Mouse (Mus musculus) heart, embryonic 11.5 days (tissue): ENCODE data around the gene Bdh1. TPM values are rescaled to one million over a fixed set of nuclear protein-coding genes. Genes with fewer than 3 reads are reported as not detected.

Experiments
- ATAC-seq: fragments of 200-750 bp; cut with Nextera tagmentation; replicated peaks from 2 replicates; pipeline ENCODE4 v1.8.0; 2017; ENCODE audit warnings: moderate library complexity; ENCODE audit not compliant: insufficient number of reproducible peaks, low FRiP score, low TSS enrichment
- H3K27ac ChIP-seq: fragments of 300-500 bp; sonication (generic); 2 replicates; pipeline ENCODE4 v1.5.1; 2014; ENCODE audit warnings: mild to moderate bottlenecking, low read depth, low read length
- H3K27me3 ChIP-seq: fragments of 300-500 bp; sonication (generic); 2 replicates; pipeline ENCODE4 v1.6.1; 2014; ENCODE audit warnings: mild to moderate bottlenecking, low read length, mixed read lengths; ENCODE audit not compliant: control insufficient read depth, insufficient read depth
- H3K36me3 ChIP-seq: fragments of 300-500 bp; sonication (generic); 2 replicates; pipeline ENCODE4 v1.6.1; 2014; ENCODE audit warnings: mild to moderate bottlenecking, low read length, moderate library complexity, mixed read lengths; ENCODE audit not compliant: control insufficient read depth, insufficient read depth
- H3K4me1 ChIP-seq: fragments of 300-500 bp; sonication (generic); 2 replicates; pipeline ENCODE4 v1.6.1; 2014; ENCODE audit warnings: low read length; ENCODE audit not compliant: control insufficient read depth, insufficient read depth
- H3K4me2 ChIP-seq: fragments of 300-500 bp; sonication (generic); 2 replicates; pipeline ENCODE4 v1.6.1; 2014; ENCODE audit warnings: mild to moderate bottlenecking, moderate library complexity
- H3K4me3 ChIP-seq: fragments of 300-500 bp; sonication (generic); 2 replicates; pipeline ENCODE4 v1.5.1; 2014; ENCODE audit warnings: low read depth, low read length
- H3K9ac ChIP-seq: fragments of 300-500 bp; sonication (generic); 2 replicates; pipeline ENCODE4 v1.6.1; 2014; ENCODE audit warnings: mild to moderate bottlenecking, low read depth, low read length, moderate library complexity
- H3K9me3 ChIP-seq: fragments of 300-500 bp; sonication (generic); replicated peaks from 2 replicates; pipeline ENCODE4 v1.6.1; 2016; ENCODE audit warnings: low read length; ENCODE audit not compliant: control insufficient read depth
- WGBS: fragments of 180-500 bp; shearing (Covaris S2); extraction: QIAGEN DNeasy Blood & Tissue Kit; methylation state at CpG from one replicate; pipeline ENCODE4 v1.1.7; 2014; ENCODE audit not compliant: insufficient replicate concordance; 5-methylcytosine and 5-hydroxymethylcytosine counted together
- polyA plus RNA-seq: library from polyadenylated mRNA; unstranded; fragments of >200 nt; fragmentation: Nextera tagmentation; extraction: Ambion mirVana; gene quantifications from 2 replicates; pipeline ENCODE4 v1.2.1, GENCODE M21; 2014

Bdh1 gene
- polyA plus RNA-seq, 1 experiment from 2014 or later, result 19.3 TPM

DNA sequence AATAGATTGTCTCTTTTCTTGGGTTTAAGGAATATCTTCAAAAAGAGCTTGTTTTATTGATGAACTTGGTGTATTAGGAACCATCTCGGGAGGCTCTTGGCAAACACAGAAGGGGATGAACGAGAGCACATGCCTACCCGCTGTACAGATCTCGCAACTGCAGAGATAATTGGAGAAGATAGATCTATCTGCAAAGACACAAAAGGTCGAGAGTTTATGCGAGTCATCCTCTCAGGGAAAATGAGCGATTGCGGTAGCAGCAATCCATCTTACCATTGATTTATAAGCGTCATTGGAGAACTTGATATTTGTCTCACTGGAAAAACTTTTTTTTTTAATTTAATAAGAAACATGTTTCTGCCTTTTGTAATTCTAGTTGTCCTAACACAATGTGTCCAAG lies 73.7 kb downstream of the Bdh1 start:
- H3K36me3 ChIP-seq, result no peaks in the 10 kb centered on the region
- no peak overlapping the region for H3K4me3 ChIP-seq
- H3K27ac ChIP-seq, result no peak overlapping the region
- H3K4me2 ChIP-seq, result no peak overlapping the region
- no peak overlapping the region for H3K9ac ChIP-seq
- no peak for ATAC-seq
- H3K4me1 ChIP-seq, result peaks cover 18% of the 10 kb centered on the region
- 64% methylated on average over 9 of the region's 9 CpGs for WGBS
- H3K27me3 ChIP-seq, result no peaks in the 10 kb centered on the region
- no peaks in the 10 kb centered on the region for H3K9me3 ChIP-seq

DNA sequence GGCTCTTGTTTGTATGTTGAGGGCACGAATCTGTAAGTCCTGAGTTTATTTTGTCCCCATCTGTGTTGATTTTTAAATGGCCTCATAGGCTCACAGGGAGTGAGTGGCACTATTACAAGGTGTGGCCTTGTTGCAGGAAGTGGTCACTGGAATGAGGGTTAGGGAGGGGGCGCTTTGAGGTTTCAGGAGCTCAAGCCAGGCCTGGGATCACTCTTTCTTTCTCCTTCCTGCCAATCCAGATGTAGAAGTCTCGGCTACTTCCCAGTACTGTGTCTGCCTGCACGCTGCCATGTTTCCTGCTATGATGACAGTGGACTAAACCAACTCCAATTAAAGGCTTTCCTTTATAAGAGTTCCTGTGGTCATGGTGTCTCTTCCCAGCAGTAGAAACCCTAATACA lies 76.3 kb downstream of the Bdh1 start:
- whole genome bisulfite sequencing, result 71% methylated on average over 4 of the region's 4 CpGs
- Histone ChIP-seq H3K36me3 (no peaks in the 10 kb centered on the region), H3K4me2 (no peak overlapping the region; the same call in 1 of the 2 replicates), H3K9ac (no peak overlapping the region), H3K4me3 (no peak overlapping the region), H3K4me1 (peaks cover 12% of the 10 kb centered on the region), H3K27me3 (no peaks in the 10 kb centered on the region), H3K27ac (no peak overlapping the region), H3K9me3 (no peaks in the 10 kb centered on the region)
- no peak for ATAC-seq

DNA sequence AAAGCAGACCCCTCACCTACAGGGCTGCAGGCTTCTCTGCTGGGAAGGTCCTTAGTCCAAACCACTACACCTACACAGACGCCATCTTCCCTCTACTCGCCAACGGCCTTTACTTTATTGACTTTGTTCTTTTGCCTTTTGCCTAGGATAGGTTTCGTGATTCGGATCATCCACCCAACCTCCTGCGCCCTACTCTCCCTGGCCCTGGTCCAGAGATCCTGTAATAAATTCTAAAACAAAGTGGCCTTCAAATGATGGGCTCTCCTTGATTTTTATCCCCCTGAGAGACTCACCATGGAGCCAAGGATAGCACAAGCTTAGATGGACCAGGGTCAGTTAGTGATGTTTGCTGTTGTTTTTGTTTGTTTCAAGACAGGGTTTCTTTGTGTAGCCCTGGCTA lies 76.9 kb downstream of the Bdh1 start:
- no peak overlapping the region for H3K9ac ChIP-seq
- H3K27ac ChIP-seq, result no peak overlapping the region
- ATAC-seq, result no peak
- no peaks in the 10 kb centered on the region for H3K36me3 ChIP-seq
- no peak overlapping the region for H3K4me3 ChIP-seq
- no peaks in the 10 kb centered on the region for H3K27me3 ChIP-seq
- H3K9me3 ChIP-seq, result no peaks in the 10 kb centered on the region
- no peak overlapping the region for H3K4me2 ChIP-seq
- H3K4me1 ChIP-seq, result peaks cover 8% of the 10 kb centered on the region; the same call in 1 of the 2 replicates
- WGBS, result 95% methylated on average over 6 of the region's 6 CpGs

GRCm38 (mm10) chr16:31499681-31500310 lies 77.7 kb downstream of the Bdh1 start:
- WGBS, result 50% methylated on average over 11 of the region's 11 CpGs
- H3K9ac ChIP-seq, result no peak overlapping the region
- H3K27ac ChIP-seq, result no peak overlapping the region
- H3K27me3 ChIP-seq, result no peaks in the 10 kb centered on the region
- no peak overlapping the region for H3K4me3 ChIP-seq
- ATAC-seq, result no peak
- H3K9me3 ChIP-seq, result no peaks in the 10 kb centered on the region
- no peaks in the 10 kb centered on the region for H3K36me3 ChIP-seq
- H3K4me1 ChIP-seq, result 0 out of 2 replicates have a peak, but pooled peaks cover 7% of the 10 kb centered on the region
- no peak overlapping the region for H3K4me2 ChIP-seq

GRCm38 (mm10) chr16:31500532-31500931 lies 78.5 kb downstream of the Bdh1 start:
- 0 out of 2 replicates have a peak, but pooled peaks cover 7% of the 10 kb centered on the region for H3K4me1 ChIP-seq

DNA sequence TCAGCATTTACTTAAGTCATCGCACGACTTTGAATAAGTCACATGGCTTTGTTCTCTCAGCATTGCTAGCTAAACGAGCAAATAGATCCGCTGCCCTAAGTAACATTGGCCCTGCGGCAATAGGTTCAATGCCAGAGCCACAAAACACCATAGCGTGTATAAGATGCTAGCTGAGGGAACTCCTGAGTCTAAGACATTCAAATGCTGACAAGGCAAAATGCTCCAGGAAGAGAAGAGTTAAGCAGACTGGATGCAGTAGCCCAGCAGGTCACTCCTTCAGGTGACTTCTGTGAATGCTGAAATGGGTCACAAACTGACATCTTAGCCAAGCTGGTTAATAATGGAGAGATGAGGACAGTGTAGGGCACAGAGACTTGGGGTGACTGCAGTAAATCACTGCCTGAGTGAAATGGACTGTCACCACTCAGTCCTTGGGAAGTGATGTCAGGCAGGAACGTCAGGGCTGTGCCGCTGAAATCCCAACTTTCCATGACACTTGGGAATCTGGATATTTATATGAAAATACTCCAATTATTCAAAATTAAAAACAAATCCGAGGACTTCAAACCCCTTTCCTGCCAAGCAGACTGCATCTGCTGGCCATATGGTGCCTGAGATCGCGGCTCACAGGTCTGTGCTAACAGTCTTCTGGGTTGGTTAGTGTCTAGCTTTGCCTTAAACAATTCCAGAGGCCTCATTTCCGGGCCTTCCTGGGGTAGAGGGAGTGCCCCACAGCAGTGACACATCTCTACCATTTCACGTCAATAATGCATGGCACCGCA lies 79.1 kb downstream of the Bdh1 start:
- no peak overlapping the region for H3K4me3 ChIP-seq
- WGBS, result 72% methylated on average over 14 of the region's 14 CpGs
- H3K9ac ChIP-seq, result no peak overlapping the region
- H3K36me3 ChIP-seq, result no peaks in the 10 kb centered on the region
- no peak for ATAC-seq
- H3K27ac ChIP-seq, result no peak overlapping the region
- no peaks in the 10 kb centered on the region for H3K9me3 ChIP-seq
- no peak overlapping the region for H3K4me2 ChIP-seq
- H3K27me3 ChIP-seq, result no peaks in the 10 kb centered on the region
- 0 out of 2 replicates have a peak, but pooled peaks cover 7% of the 10 kb centered on the region for H3K4me1 ChIP-seq

More at GRCm38 (mm10) chr16:31500532-31500931, 78.5 kb downstream of the Bdh1 start:
- Histone ChIP-seq H3K27me3 (no peaks in the 10 kb centered on the region), H3K4me3 (no peak overlapping the region), H3K4me2 (no peak overlapping the region), H3K27ac (no peak overlapping the region), H3K36me3 (no peaks in the 10 kb centered on the region), H3K9me3 (no peaks in the 10 kb centered on the region), H3K9ac (no peak overlapping the region)
- 50% methylated on average over 3 of the region's 3 CpGs for WGBS
- no peak for ATAC-seq

DNA sequence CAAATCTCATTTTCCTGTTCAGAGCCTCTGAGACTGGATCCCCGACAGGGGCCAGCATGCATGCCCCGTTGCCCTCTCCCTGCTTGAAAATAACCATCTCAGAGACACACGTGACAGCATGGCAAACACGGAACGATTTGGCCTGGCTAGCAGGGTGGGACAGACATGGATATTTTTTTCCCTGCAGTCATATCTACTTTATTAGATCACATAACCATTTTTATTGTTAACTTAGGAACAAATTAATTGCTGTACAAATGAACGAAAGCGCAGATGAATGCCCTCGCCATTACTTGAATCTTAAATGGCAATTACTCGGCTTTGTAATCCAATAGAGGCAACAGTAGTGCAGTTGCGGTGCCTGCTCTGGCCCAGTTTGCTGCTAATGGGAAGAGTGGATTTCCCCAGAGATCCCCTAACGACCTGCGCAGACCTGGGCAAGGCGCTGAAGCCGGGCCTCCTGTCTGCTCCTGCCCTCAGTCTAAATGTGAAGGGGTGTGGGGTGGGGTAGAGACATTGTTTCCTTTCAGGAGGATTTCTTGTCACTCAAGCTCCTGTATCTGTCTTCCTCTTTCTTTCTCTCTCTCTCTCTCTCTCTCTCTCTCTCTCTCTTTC lies 79.8 kb downstream of the Bdh1 start:
- WGBS, result 77% methylated on average over 14 of the region's 14 CpGs
- ATAC-seq, result no peak
- no peaks in the 10 kb centered on the region for H3K36me3 ChIP-seq
- no peaks in the 10 kb centered on the region for H3K9me3 ChIP-seq
- H3K4me1 ChIP-seq, result 0 out of 2 replicates have a peak, but pooled peaks cover 7% of the 10 kb centered on the region
- no peak overlapping the region for H3K4me2 ChIP-seq
- no peaks in the 10 kb centered on the region for H3K27me3 ChIP-seq
- H3K4me3 ChIP-seq, result no peak overlapping the region
- H3K27ac ChIP-seq, result no peak overlapping the region
- H3K9ac ChIP-seq, result no peak overlapping the region

- H3K4me1 ChIP-seq, result peaks cover 16% of the 10 kb centered on the region
- no peaks in the 10 kb centered on the region for H3K9me3 ChIP-seq
- no peak overlapping the region for H3K27ac ChIP-seq
- no peaks in the 10 kb centered on the region for H3K27me3 ChIP-seq
- no peak overlapping the region for H3K9ac ChIP-seq
- H3K4me3 ChIP-seq, result no peak overlapping the region
- peak; percentile 53; the same call in 1 of the 2 replicates for ATAC-seq
- WGBS, result 34% methylated on average over 10 of the region's 10 CpGs
- H3K4me2 ChIP-seq, result peak overlapping the region; percentile 58
- no peaks in the 10 kb centered on the region for H3K36me3 ChIP-seq
These were observed 84.8 kb downstream of the Bdh1 start for GRCm38 (mm10) chr16:31506665-31507456.
